Mouse (Mus musculus) brain, embryonic 14.5 days (tissue): Measurements from ENCODE around the gene Nlgn1.

Source experiments
- CTCF ChIP-seq: fragments of 200-500 bp; IDR thresholded peaks from 2 replicates; pipeline ENCODE4 v1.5.1; 2012; ENCODE audit warnings: inconsistent platforms, mild to moderate bottlenecking, moderate library complexity, borderline replicate concordance; ENCODE audit not compliant: insufficient read depth, insufficient read length; ENCODE audit errors: extremely low read depth
- POLR2A ChIP-seq: fragments of 200-500 bp; IDR thresholded peaks from 2 replicates; pipeline ENCODE4 v1.6.1; 2012; ENCODE audit warnings: mild to moderate bottlenecking, inconsistent platforms, borderline replicate concordance; ENCODE audit not compliant: poor library complexity, insufficient read depth, insufficient read length, severe bottlenecking; ENCODE audit errors: extremely low read depth

DNA sequence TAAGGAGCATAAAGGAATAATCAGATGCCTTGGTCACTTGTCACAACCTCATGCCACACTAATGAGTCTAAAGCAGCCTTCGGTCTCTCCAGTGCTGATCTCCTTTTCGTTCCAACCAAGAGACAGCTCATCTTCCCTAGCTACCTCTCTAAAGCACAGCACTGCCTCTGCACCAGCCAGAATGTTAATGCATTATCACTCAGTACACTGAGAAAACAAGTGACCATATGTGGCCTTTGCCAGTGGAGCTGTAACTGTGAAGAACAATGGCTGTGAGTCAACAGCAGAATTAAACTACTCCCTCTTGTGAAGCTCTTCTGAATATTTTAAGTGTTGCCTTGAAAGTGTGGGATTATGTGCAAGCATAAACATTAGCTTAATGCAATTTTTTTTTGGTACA lies 14.9 kb downstream of the Nlgn1 start:
- TF ChIP-seq POLR2A (no peak), CTCF (no peak)
